Mouse (Mus musculus) liver, adult (tissue): ENCODE results near the gene Tmem121b.

Experiments
- GATA4 ChIP-seq: IDR thresholded peaks from 2 replicates; pipeline ENCODE4 v1.6.1; 2014; ENCODE audit warnings: mild to moderate bottlenecking, low read length; ENCODE audit not compliant: insufficient replicate concordance

Gene Tmem121b

GRCm38 (mm10) chr6:120461217-120461616 lies 32.4 kb downstream of the Tmem121b start:
- no peak for TF ChIP-seq GATA4

- no peak for TF ChIP-seq GATA4
Observed at GRCm38 (mm10) chr6:120457751-120458150, 35.9 kb downstream of the Tmem121b start.

- no peak for TF ChIP-seq GATA4
Observed at GRCm38 (mm10) chr6:120457074-120457473, 36.5 kb downstream of the Tmem121b start.

GRCm38 (mm10) chr6:120454627-120455077 lies 39.0 kb downstream of the Tmem121b start:
- no peak for TF ChIP-seq GATA4

- TF ChIP-seq GATA4, result no peak
Observed at GRCm38 (mm10) chr6:120453556-120453955, 40.1 kb downstream of the Tmem121b start.

DNA sequence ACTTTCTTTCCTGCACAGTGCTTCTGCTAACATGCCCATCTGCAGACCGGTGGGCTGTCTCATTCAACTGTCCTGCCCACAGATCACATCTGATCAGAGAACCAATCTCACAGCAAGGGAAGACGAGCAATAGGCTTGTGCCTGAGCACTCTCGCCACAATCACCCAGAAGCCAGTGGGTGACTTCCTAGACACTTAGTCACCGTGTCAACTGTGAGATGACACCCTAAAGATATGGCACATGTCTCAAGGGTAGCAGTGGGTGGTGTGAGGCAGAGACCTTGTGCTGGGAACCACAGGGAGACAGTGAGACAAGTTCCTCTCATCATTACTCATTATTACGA lies 40.5 kb downstream of the Tmem121b start:
- TF ChIP-seq GATA4, result no peak

- no peak for TF ChIP-seq GATA4
Observed at GRCm38 (mm10) chr6:120452384-120453102, 41.1 kb downstream of the Tmem121b start.

- TF ChIP-seq GATA4, result no peak
Observed at GRCm38 (mm10) chr6:120450208-120450607, 43.4 kb downstream of the Tmem121b start.

GRCm38 (mm10) chr6:120443363-120444355 lies 49.9 kb downstream of the Tmem121b start:
- no peak for TF ChIP-seq GATA4

- TF ChIP-seq GATA4, result no peak
Observed at GRCm38 (mm10) chr6:120442171-120442749, 51.3 kb downstream of the Tmem121b start.
